Mouse (Mus musculus) embryonic facial prominence, embryonic 11.5 days (tissue): ENCODE measurements around the gene Klb. TPM values are rescaled to one million over a fixed set of nuclear protein-coding genes. Genes with fewer than 3 reads are reported as not detected.

Source experiments
- ATAC-seq: fragments of 200-750 bp; cut with Nextera tagmentation; replicated peaks from 2 replicates; pipeline ENCODE4 v1.8.0; 2017; ENCODE audit warnings: low read depth; ENCODE audit not compliant: insufficient number of reproducible peaks, low FRiP score, low TSS enrichment
- DNase-seq: peaks from one replicate; pipeline ENCODE4 v3.0.0-alpha.2; 2015; ENCODE audit warnings: low spot score
- H3K27ac ChIP-seq: fragments of 300-500 bp; sonication (generic); replicated peaks from 2 replicates; pipeline ENCODE4 v1.5.1; 2014; ENCODE audit warnings: mild to moderate bottlenecking, low read depth, low read length, control low read depth
- H3K27me3 ChIP-seq: fragments of 300-500 bp; sonication (generic); 2 replicates; pipeline ENCODE4 v1.6.1; 2014; ENCODE audit warnings: mild to moderate bottlenecking, low read length, moderate library complexity, mixed read lengths; ENCODE audit not compliant: control insufficient read depth, insufficient read depth
- H3K36me3 ChIP-seq: fragments of 300-500 bp; sonication (generic); replicated peaks from 2 replicates; pipeline ENCODE4 v1.6.1; 2014; ENCODE audit warnings: low read depth, mild to moderate bottlenecking, low read length, moderate library complexity, mixed read lengths; ENCODE audit not compliant: control insufficient read depth, insufficient read depth
- H3K4me1 ChIP-seq: fragments of 300-500 bp; sonication (generic); 2 replicates; pipeline ENCODE4 v1.6.1; 2014; ENCODE audit warnings: low read length, mixed read lengths; ENCODE audit not compliant: control insufficient read depth, insufficient read depth
- H3K4me2 ChIP-seq: fragments of 300-500 bp; sonication (generic); 2 replicates; pipeline ENCODE4 v1.6.1; 2014; ENCODE audit warnings: low read depth, mild to moderate bottlenecking, control low read depth, low read length, moderate library complexity
- H3K4me3 ChIP-seq: fragments of 300-500 bp; sonication (generic); 2 replicates; pipeline ENCODE4 v1.5.1; 2014; ENCODE audit warnings: low read depth, low read length, control low read depth
- H3K9ac ChIP-seq: fragments of 300-500 bp; sonication (generic); replicated peaks from 2 replicates; pipeline ENCODE4 v1.6.1; 2014; ENCODE audit warnings: mild to moderate bottlenecking, control low read depth, low read length
- H3K9me3 ChIP-seq: fragments of 300-500 bp; sonication (generic); replicated peaks from 2 replicates; pipeline ENCODE4 v1.6.1; 2016; ENCODE audit warnings: mild to moderate bottlenecking, low read length, inconsistent platforms, mixed read lengths; ENCODE audit not compliant: control insufficient read depth
- WGBS: fragments of 180-500 bp; shearing (Covaris S2); extraction: QIAGEN DNeasy Blood & Tissue Kit; methylation state at CpG from one replicate; pipeline ENCODE4 v1.1.7; 2014; 5-methylcytosine and 5-hydroxymethylcytosine counted together
- polyA plus RNA-seq: library from polyadenylated mRNA; unstranded; fragments of >200 nt; fragmentation: Nextera tagmentation; extraction: Ambion mirVana; gene quantifications from 2 replicates; pipeline ENCODE4 v1.2.1, GENCODE M21; 2014

The Klb gene
- polyA plus RNA-seq, 1 experiment from 2014 or later = not detected

GRCm38 (mm10) chr5:65340167-65340566, 7.9 kb upstream of the Klb start:
- ATAC-seq (no peak), DNase-seq (no peak)
- no peak overlapping the region for H3K27ac ChIP-seq
- no peak overlapping the region for H3K9ac ChIP-seq
- 33% methylated on average over 4 of the region's 4 CpGs for WGBS
- no peaks in the 10 kb centered on the region for H3K36me3 ChIP-seq
- H3K4me1 ChIP-seq = no peaks in the 10 kb centered on the region
- no peaks in the 10 kb centered on the region for H3K9me3 ChIP-seq
- H3K4me2 ChIP-seq = no peak overlapping the region
- no peak overlapping the region for H3K4me3 ChIP-seq
- H3K27me3 ChIP-seq = no peaks in the 10 kb centered on the region

GRCm38 (mm10) chr5:65350508-65350907, 2.4 kb downstream of the Klb start:
- H3K27me3 ChIP-seq = no peaks in the 10 kb centered on the region
- H3K9me3 ChIP-seq = no peaks in the 10 kb centered on the region
- DNase-seq (no peak), ATAC-seq (no peak)
- H3K4me3 ChIP-seq = no peak overlapping the region
- no peaks in the 10 kb centered on the region for H3K36me3 ChIP-seq
- H3K4me1 ChIP-seq = no peaks in the 10 kb centered on the region
- no peak overlapping the region for H3K9ac ChIP-seq
- H3K4me2 ChIP-seq = no peak overlapping the region
- no peak overlapping the region for H3K27ac ChIP-seq
- WGBS = 62% methylated on average over 10 of the region's 10 CpGs

DNA sequence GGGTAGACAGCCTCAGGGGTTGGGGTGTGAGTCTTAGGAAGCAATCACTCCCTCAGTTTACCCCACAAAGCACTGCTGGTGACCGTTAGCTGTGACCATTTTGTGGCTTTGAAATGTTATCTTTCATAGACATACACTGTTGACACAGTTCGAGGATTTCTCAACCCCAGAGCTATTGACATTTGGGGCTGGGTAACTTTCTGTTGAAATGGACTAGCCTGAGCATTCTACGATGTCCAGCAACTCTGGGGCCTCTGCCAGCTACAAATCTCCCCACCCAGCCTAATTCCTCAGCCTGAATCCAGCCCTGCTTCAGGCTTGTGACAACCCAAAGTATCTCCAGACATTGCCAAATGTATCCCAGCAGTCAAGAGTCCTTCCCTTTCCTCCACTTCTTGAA, 6.0 kb downstream of the Klb start:
- H3K4me3 ChIP-seq = no peak overlapping the region
- DNase-seq (no peak), ATAC-seq (no peak)
- no peaks in the 10 kb centered on the region for H3K9me3 ChIP-seq
- no peak overlapping the region for H3K4me2 ChIP-seq
- WGBS = 80% methylated on average over 3 of the region's 3 CpGs
- H3K27me3 ChIP-seq = no peaks in the 10 kb centered on the region
- no peaks in the 10 kb centered on the region for H3K4me1 ChIP-seq
- no peak overlapping the region for H3K9ac ChIP-seq
- no peak overlapping the region for H3K27ac ChIP-seq
- H3K36me3 ChIP-seq = no peaks in the 10 kb centered on the region

- no peak for DNase-seq
- no peak overlapping the region for H3K4me3 ChIP-seq
- no peak overlapping the region for H3K9ac ChIP-seq
- ATAC-seq = no peak
- H3K9me3 ChIP-seq = no peaks in the 10 kb centered on the region
- no peaks in the 10 kb centered on the region for H3K27me3 ChIP-seq
- WGBS = 76% methylated on average over 5 of the region's 5 CpGs
- H3K36me3 ChIP-seq = no peaks in the 10 kb centered on the region
- H3K4me1 ChIP-seq = no peaks in the 10 kb centered on the region
- no peak overlapping the region for H3K4me2 ChIP-seq
- H3K27ac ChIP-seq = no peak overlapping the region
These were observed 6.9 kb downstream of the Klb start for GRCm38 (mm10) chr5:65354985-65355384.

DNA sequence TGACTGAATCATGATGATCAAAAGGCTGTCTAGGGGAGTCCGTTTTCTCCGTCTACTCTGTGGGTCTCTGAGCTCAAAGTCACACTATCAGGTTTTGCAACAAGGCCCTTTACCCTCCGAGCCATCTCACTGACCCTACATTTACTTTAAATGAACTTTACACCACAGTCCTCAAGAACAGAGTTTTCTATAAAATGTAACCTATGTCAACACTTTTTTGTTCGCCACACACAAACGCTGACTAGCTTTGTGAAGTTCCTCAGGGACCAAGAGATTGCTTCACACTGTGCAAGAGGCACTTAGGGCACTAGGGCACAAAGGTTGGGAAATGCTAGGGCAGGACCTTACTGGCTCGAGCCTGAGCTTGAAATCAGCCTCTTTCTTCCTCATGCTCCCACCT, 8.7 kb downstream of the Klb start:
- no peaks in the 10 kb centered on the region for H3K36me3 ChIP-seq
- no peaks in the 10 kb centered on the region for H3K9me3 ChIP-seq
- no peaks in the 10 kb centered on the region for H3K4me1 ChIP-seq
- H3K9ac ChIP-seq = no peak overlapping the region
- no peaks in the 10 kb centered on the region for H3K27me3 ChIP-seq
- WGBS = 86% methylated on average over 6 of the region's 6 CpGs
- ATAC-seq (no peak), DNase-seq (no peak)
- no peak overlapping the region for H3K4me2 ChIP-seq
- H3K27ac ChIP-seq = no peak overlapping the region
- no peak overlapping the region for H3K4me3 ChIP-seq

DNA sequence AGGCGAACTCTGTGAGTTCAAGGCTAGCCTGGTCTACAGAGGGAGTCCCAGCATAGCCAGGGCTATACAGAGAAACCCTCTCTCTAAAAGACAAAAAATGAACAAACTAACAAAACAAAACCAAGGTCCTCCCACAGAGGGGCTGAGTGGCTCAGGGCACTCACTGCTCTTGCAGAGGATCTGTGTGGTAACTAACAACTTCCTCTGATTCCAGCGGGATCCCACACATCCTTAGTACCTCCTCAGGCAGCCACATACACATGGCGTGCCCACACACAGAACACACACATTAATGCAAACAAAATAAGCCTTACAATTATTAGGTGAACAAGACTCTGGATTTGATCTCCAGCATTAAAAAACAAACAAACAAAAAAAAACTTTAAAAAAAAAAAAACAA, 9.7 kb downstream of the Klb start:
- H3K36me3 ChIP-seq = no peaks in the 10 kb centered on the region
- DNase-seq (no peak), ATAC-seq (no peak)
- no peaks in the 10 kb centered on the region for H3K27me3 ChIP-seq
- no peak overlapping the region for H3K4me2 ChIP-seq
- no peaks in the 10 kb centered on the region for H3K4me1 ChIP-seq
- no peak overlapping the region for H3K4me3 ChIP-seq
- 87% methylated on average over 3 of the region's 3 CpGs for WGBS
- H3K9ac ChIP-seq = no peak overlapping the region
- no peaks in the 10 kb centered on the region for H3K9me3 ChIP-seq
- no peak overlapping the region for H3K27ac ChIP-seq

DNA sequence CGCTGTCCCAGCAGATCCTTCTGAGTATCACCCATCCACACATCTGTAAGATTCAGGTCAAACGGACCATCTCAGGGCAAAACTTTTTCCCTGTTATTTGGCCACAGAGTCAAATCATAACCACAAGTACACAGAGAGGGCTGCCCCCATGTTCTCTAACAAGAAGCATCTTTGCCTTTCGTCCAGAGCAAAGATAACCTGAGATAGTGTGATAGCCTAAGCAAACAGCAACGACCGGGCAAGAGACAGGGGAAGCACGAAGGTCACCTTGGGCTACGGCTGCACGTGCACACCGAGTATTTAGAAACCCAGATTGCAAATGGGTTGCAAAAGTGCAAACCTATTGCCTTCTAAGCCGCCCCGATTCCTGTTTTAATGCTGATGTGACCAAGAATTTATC, 19.7 kb downstream of the Klb start:
- no peak for DNase-seq
- Histone ChIP-seq H3K36me3 (no peaks in the 10 kb centered on the region), H3K4me1 (no peaks in the 10 kb centered on the region), H3K4me2 (no peak overlapping the region), H3K27ac (no peak overlapping the region), H3K9ac (no peak overlapping the region), H3K27me3 (no peaks in the 10 kb centered on the region), H3K4me3 (no peak overlapping the region), H3K9me3 (no peaks in the 10 kb centered on the region)
- ATAC-seq = no peak
- WGBS = 89% methylated on average over 11 of the region's 11 CpGs

DNA sequence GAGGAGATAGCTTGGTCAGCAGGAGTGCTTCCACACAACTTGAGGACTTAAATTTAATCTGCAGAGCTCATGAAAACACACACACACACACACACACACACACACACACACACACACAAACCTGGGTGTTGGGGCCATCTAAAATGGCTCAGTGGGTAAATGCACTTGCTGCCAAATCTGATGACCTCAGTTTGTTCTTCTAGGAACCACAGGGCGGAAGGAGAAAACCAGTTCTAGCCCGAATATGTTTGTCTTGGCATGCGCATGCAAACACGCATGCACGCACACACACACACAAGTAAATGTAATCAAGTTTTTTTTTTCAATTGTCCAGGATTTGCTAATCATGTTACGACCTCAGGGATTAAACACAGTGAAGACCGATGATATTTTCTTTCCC, 23.4 kb downstream of the Klb start:
- no peak overlapping the region for H3K27ac ChIP-seq
- no peak overlapping the region for H3K9ac ChIP-seq
- H3K4me3 ChIP-seq = no peak overlapping the region
- 91% methylated on average over 7 of the region's 7 CpGs for WGBS
- H3K4me2 ChIP-seq = no peak overlapping the region
- no peaks in the 10 kb centered on the region for H3K4me1 ChIP-seq
- DNase-seq (no peak), ATAC-seq (no peak)
- H3K27me3 ChIP-seq = no peaks in the 10 kb centered on the region
- no peaks in the 10 kb centered on the region for H3K36me3 ChIP-seq
- no peaks in the 10 kb centered on the region for H3K9me3 ChIP-seq

DNA sequence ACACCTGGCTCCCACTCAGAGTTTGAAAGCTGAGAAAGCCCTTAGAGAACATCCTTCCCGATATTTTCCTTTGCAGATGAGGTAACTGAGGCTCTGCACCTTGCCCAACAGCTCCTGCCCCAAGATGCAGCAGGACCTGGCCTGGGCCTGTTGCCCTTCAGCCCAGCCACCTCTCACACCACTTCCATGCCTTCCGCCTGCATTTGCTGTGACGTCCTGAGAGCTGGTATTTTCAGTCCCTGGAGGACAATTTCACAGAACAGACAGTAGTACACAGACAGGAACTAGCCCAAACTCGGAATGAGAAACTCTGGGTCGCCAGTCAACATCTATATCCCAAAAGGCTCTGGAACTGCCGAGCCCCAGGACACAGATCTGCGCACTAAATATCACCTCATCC, 26.6 kb downstream of the Klb start:
- Histone ChIP-seq H3K27ac (no peak overlapping the region), H3K9ac (no peak overlapping the region), H3K36me3 (no peaks in the 10 kb centered on the region), H3K4me2 (no peak overlapping the region), H3K4me3 (no peak overlapping the region), H3K27me3 (no peaks in the 10 kb centered on the region), H3K4me1 (no peaks in the 10 kb centered on the region), H3K9me3 (no peaks in the 10 kb centered on the region)
- WGBS = 80% methylated on average over 7 of the region's 7 CpGs
- ATAC-seq (no peak), DNase-seq (no peak)
